Mouse (Mus musculus) urinary bladder, postnatal 14 days (tissue): Measurements from ENCODE around the gene Layn.
A peak's percentile ranks its signal among the peaks of the same experiment; 100 is the strongest.

Source experiments
- DNase-seq: peaks from one replicate; pipeline ENCODE4 v3.0.0; 2021; ENCODE audit warnings: low spot score

Gene Layn

DNA sequence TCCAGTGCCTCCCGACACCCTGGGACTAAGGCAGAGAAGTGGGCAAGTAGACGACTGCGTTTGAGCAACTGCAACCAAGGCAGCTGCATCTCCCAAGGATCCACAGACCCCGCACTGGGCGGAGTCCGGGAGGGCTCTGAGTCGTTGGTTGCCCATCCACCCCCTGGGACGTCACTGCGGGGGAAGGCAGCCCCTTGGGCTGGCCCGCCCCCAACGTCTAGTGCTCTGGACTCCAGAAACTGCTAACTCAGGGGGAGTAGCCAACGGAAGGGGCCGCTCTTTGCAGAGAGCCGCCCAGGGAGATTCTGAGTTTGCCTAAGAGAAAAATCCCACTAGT lies at the start of gene Layn:
TSS of gene Layn (minus strand) at position 116 of the 337 bp plus-strand sequence.
- peak; percentile 85 for DNase-seq

DNA sequence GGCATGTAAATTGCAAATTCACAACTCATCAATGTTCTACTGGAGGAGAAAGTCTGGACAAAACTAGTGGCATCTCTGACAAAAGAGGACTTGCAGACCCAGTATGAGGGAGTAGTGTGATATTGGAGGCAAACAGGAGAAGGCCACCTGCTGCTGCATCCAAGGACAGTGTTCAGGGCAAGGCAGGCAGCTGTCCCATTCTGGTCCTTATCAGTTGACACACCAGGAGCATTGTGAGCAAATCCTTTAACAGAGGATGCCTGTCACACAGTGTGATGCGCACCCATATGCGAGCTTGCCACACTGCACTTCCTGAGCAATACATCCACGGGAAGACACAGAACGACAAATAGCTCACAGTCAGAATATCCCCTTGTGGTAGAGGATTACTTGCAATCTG lies 37.9 kb upstream of the Layn start:
- DNase-seq, result no peak

DNA sequence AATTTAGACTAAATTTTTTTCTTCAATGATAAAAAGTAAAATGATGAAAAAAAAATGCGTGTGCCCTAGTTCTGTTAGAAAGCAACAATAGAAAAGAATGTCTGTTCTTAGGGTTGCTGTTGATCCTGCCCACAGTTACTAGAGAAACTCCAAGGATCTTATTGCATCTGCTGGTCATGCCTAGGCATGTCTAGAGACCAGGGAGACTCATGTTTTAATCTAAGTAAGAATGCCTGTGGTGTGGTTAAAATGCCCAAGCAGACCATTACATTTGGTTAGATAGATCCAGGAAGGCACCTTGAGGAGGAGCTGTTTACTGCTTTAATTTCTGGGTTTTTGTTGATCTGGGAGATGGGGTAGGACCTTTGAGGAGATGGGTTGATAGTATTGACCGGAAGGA lies 28.9 kb upstream of the Layn start:
- DNase-seq, result peak; percentile 8

DNA sequence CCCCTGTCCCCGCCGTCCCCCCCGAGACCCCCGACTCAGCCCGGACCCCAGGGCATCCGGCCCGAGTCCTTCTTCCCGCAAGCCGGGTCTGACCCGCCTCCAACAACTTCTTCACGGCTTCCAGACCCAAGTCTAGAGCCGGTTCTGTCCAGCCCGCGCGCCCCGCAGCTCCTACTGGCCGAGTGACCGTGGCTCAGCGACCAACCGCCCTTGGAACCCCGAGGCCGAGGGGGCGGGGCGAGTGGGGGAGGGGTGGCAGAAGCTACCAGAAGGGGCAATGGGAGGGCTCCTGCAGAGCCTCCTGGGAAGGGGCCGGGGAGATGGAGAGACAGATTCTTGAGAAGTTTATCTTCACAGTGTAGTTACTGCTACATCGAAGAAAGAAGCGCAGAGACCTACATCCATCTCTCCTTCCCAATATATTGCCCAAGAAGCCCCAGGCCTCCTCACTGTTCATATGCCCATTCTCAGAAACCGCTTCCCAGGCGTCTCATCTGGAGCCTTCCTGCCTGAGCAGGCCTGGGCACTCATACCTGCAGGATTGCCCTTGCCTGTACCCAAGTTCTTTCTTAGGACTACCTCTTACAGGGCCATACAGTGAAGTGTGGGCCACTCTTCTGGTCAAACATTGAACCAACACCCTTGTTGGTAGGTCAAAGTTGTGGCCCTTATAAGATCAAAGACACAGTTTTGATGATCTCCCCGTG lies 27.1 kb upstream of the Layn start:
- peak; percentile 29 for DNase-seq

DNA sequence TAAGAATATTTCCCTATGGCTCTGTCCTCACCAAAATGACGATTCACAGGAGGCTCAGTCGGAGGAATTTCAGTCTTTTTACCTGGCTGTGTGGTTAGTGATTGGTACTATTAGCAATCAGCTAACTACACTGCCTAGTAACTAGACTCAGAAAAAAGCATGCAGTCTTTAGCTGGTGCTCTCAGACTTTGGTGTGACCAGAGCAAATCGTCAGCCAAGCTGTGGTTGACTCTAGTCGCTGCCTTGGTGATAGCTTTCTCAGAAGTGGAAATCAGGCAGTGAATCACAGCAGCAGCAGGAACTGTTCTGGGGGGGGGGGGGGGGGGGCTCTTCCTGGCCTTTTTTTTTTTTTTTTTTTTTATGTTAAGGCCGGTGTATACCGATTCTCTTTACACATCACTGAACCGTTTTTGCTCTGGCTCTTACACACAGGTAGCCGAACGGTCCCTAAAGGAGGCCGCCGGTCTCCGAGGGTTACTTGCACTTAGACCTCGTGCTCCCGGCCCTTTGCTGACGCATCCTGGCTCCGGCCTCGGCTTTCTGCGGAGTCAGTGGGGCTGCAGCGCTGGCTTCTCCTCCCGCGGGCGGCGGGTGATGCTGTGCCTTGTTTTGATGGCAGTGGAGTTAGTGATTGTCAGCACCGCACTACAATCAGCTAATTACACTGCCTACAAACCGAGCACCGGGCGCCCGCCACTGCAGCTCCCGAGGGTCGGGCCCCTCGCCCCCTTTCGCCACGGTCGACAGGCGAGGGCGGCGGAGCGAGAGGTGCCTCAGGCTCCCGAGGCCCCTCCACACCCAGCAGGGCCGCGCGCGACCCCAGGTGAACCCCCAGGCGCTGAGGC lies 26.3 kb upstream of the Layn start:
- peak; percentile 61 for DNase-seq

DNA sequence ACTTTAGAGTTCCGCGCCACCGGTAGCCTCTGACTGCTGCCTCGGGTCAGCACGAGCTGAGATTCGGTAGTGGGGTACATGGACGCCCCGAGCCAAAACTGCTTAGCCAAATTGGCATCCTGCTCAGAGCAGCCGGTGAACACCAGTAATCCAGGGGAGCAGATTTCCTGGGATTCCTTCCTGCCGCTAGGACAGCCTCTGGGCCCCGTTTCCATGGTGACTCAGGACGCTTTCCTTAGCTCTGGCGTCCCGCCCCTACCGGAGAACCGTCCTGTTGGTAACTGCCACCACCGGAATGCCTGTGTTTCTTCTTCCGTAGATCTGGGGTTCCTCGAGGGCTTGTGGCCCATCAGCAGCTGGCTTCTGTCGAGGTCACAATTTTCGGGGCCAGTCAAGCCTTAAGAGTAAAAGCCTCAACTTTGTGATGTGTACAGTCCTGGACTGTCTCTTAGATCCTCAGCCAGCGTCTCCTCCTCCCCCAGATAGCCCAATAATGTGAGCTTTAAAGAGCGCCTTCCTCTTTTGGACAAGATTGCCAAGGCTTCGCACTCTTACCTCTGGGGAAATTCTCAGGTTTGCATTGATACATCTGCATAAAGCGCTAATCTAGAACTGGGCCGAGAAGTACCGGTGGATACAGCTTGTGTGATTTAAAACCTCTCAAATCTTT lies 25.0 kb upstream of the Layn start, which contains the start of gene 4833427G06Rik:
TSS of gene 4833427G06Rik (minus strand) at position 323 of the 670 bp plus-strand sequence.
- DNase-seq, result peak; percentile 29

DNA sequence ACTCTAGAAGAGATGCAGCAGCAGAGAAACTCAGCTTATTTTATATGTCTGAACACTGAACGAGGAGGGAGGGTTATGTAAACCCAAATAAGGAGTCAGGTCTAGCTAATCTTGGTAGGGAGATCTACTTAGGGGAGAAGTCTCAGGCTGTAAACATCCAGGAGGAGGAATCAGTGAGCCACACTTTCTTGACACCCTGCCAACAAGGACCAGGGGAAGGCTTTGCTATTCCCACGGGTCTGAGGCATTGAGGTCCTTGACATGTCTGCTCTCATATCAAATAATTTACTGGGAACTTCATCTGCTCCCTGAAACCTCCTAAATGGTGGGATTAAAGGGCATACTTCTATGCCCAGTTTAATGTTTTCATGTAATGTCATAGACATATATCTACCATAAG lies 19.4 kb upstream of the Layn start:
- DNase-seq, result no peak

DNA sequence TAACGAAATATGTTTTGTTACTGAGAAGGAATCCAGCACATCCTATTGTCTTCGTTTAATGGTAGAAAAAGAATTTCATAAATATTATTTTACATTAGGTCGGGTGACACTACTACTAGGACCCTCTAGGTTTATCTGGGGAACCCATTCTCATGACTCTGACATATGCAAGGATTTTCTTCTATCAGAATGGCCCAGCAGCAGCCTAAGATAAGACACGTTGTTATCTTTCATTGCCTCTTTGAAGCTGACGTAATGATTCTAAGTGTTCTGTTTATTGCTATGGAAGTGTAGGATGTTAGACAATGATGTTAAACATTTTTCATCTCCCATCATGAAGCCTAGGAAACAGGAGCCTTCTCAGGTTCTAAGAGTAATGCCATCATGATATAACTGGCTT lies 16.8 kb upstream of the Layn start:
- no peak for DNase-seq

DNA sequence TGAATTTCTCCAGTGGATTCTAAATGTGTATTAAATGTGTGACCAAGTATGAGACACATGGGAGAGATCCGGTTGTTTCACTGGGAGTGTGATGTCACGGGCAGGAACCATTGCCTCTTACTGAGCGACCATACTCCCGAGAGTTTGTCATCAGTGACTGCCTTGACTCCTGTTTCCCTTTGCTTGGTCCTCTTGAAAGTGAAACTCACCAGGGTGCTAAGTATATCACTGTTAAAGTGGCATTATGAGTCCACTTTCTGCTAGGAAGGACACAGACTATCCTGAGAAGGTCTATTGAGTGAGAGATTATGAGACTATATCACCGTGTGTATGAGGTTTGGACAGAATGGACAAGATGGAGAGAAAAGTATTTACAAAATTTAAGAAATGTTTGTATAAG lies 4.7 kb upstream of the Layn start:
- no peak for DNase-seq

DNA sequence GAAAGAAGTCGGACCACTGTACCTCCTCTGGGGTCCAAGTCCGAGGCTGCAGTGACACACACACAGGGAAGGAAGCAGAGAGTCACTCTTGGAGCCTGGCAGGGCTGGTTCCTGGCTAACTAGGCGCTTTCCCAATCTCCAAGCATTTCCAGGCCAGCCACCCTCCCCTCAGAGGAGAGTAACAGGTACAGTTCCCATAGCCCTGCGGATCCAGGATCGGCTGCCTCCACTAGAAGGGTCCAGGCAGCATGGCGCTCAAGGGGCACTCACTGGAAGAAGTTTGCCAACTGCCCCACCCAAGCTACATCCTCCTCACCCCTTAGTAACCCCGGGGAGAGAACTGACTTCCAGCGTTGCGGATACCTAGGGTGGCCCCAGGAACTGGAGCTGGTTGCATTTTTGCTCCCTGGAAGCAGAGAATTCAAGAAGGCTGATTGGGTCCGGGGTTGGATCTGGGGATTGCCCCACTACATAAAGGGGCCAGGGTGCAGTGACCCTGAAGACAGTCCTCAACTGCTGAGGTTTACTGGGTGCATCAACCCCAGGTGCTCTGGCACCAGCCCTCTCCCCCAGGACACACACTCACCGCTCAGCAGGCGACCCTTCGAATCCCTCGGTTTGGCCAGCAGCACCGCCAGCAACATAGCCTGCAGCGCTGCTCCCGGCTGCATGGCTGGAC lies 455 bp downstream of the Layn start:
- DNase-seq, result peak; percentile 12

DNA sequence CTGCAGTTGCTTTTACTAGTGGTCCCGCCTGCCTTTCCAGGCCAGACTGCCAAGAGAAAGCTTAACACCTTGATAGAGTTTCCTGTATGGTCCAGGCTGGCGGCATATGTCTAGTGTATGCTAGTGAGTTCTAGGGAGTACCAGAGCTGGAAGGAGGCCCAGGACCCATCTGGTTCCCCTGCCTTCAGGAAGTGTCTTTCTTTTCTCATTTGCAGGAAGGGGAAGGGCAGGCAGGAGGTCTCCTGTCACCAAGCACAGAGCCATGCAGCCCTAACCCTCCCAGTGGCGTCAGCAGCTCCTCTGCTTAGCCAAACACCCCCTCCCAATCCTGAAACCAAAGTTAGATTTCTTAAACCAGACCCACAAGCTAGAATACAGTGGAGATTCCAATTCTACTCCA lies 1.1 kb downstream of the Layn start:
- no peak for DNase-seq

DNA sequence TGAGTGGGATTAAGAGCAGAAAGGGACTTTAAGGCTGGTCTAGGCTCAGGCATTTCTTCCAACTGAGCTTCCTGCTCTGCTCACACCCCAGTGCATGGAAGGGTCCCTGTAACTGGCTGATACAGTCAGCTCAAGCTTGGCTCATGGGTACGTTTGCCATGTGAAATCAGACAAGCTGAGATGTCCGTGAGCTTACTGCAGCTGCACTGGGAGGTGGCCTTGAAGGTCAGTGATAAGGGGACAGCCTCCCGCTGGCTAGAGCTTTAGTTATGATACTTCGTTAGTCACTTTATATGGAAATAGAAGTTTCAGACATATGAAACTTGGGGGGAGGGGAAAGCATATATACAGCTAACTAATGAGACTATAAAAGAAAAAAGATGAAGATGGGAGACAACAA lies 6.1 kb downstream of the Layn start:
- DNase-seq, result no peak

DNA sequence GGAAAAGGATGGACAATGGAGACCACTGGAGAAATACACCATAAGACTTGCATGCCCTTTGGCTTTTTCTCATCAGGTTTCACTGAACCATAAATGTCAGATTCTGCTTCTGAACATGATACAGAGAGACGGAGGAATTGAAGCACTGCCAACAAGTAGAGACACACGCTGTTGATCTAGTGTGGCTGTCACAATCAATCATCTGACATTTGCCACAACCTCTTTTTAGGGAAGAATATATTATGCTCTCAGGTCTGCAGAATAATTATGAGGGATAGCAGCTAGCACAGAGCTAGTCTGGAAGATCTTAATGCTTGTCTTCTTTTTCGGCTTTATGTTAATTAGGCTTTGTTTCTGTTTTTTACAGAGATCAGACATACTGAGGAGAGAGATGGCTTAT lies 8.7 kb downstream of the Layn start:
- no peak for DNase-seq

DNA sequence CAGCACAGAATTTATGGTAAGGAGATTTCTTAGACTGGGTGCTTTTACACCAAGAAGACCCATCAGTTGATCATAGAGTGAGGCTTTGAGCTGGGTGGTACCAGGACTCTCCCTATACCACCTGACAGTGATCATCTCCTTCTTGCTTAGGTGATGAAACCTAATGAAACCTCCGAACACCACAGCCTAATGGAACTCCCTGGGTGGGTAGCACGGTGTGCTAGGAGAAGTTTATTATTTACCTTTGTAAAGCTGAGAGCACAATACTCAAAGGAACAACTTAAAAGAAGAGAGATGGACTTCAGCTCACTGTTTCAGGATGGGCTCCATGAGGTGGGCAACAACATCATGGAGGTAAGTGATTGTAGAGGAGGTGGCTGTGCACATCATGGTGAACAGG lies 16.3 kb downstream of the Layn start, which contains the start of gene Btg4:
TSS of gene Btg4 (plus strand) at position 301 of the 400 bp plus-strand sequence.
- DNase-seq, result no peak

DNA sequence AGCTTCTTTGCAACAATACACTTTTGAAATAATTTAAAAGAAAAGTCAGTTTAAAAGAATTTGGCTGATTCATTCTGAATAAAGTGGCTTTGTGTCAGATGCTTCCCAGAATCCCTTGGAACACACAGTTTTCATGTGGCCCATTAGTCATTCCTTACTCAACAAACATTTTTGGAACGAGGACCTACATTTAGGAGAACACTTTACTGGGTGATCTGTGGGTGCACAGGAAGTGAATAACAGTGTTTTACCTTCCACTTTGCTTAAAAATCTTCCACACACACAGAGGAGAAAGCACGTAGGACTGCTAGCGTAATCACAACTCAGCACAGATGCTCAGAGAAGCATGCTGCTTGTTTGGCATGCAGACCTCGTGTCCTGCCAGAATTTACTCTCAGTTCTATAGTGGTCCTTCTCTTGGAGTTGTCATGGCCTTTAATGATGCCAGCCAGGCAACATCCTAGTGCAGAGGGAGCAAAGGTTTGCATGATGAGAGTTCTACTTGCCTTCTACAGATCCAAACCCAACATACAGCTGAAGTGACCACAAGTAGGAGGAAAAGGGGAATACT lies 17.9 kb downstream of the Layn start:
- DNase-seq, result no peak

DNA sequence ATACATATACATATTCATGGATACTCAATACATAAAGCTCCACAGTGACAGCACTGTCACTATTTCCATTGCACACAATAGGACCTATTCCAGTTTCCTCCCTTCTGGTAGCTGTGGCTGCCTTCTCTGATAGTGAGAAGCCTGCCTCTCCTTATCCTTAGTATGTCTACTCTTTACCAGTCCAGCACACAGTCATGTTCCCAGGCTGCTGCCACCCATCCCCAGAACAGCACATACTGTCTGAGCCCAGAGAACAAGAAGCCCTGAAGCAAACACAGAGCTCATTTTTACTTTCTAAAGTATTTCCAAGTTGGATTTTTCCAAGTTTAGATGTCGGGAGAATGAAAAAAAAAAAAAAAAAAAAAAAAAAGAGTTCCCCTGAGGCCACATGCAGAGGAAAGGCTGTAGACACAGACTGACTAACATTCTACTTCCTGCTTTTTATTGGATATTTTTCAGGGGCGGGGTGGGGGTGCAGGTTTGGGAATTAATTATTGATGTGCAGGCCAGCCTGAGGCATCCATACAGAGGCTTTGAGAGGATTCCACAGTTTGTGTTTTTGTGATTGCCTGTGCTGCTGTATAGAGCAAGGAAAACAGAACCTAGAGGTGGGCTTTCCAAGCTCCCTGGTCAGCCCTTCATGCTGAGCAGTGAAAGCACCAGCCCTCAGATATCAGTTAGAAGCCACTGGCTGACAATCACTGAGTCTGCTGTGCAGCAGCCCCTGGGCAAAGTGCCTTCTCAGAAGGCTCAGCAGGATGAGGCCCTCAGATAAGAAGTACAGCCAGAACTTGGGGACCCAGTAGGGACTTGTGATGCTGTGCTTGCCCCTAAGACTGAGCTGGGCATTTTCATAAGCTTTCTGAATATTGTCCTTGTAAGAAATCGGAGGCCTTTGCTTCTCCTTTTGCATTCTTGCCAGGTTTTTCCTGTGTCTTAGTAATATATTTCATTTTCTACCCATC lies 20.3 kb downstream of the Layn start:
- DNase-seq, result no peak

DNA sequence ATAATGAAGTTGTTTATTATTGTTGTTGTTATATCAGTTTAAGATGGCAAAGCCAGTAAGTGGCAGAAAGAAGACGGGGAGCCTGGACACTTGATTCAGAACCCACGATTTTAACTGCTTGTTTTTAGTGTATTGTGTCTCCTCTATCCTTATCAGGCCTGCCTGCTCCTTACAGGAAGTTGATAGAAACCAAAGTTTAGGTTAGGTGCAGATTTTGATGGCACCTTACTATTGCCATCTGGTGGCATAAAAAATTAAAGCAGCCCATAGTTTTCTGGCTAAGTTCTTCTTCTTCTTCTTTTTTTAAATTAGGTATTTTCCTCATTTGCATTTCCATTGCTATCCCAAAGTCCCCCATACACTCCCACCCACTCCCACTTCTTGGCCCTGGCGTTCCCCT lies 24.7 kb downstream of the Layn start:
- no peak for DNase-seq

DNA sequence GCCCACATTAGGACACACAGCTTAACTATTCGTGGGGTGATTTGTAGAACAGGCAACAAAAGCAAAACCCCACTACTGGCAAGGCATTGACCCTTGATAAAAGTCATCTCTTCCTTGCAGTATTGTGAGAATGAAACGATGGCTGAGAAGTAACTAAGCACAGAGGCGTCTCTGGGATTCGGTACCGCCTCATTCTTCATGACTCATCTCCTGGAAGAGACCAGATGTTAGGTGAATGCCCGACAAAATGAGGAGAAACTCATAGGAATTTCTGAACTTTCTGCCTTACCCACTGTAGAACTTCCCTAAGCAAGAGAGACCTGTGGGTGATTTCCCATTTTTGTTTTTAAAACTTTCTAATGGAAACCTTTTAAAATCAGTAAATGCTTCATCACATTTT lies 34.8 kb downstream of the Layn start:
- no peak for DNase-seq

DNA sequence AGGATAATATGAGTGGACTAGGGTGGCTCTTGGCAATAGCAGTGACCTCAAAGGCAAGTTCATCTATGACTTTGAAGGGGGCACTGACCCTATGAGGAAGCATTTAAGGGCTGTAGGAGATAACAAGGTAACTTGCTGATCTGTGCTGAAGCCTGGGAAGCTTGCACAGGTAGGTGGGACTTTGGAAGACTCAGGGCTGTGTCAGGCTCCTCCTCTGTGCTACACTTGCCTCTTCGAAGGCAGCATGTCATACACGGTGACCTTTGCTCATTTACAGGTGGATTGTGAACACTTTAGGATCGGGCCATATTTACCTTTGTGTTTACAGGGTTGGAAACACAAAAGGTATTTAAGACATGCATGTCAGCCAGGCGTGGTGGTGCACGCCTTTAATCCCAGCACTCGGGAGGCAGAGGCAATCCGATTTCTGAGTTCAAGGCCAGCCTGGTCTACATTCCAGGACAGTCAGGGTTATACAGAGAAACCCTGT lies 35.4 kb downstream of the Layn start:
- no peak for DNase-seq

DNA sequence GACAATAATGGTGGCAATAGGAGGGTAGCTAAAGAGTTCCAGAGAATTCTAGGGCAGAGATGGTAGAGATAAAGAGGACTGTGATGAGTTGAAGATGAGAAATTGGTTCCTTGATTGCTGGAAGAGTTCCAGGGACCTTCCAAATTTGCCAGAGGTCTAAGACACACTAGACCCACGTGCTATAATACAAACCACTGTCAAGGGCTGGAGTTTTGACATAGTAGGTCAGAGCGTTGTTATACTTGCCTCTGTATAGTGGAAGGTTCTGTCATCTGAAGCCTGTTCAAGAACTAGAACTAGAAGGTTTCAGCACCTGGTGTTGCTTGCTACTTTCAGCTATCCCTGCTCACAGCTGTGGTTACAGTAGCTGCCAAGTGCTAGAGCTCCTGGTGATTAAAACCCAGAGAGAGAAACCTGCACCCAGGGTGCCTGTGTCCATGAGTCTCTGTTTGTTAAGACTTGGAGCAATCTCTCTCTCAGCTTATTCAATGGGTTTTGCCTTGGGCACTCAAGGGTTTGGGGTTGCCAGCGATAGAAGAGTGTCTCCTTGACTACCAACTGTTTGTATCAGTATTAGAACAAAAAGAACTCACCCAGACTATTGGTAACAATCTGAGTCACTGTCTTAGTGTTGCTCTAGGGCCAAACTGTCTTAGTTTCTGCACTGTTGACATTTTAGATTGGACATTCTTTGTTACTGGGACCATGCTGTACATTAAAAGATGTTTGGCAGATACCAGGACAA lies 43.9 kb downstream of the Layn start:
- DNase-seq, result no peak
